Mouse (Mus musculus): ENCODE results near the gene 9230102O04Rik. TPM values are rescaled to one million over a fixed set of nuclear protein-coding genes. Genes with fewer than 3 reads are reported as not detected.

Gene 9230102O04Rik
- polyA plus RNA-seq, 1 experiment from 2014 or later: not detected

DNA sequence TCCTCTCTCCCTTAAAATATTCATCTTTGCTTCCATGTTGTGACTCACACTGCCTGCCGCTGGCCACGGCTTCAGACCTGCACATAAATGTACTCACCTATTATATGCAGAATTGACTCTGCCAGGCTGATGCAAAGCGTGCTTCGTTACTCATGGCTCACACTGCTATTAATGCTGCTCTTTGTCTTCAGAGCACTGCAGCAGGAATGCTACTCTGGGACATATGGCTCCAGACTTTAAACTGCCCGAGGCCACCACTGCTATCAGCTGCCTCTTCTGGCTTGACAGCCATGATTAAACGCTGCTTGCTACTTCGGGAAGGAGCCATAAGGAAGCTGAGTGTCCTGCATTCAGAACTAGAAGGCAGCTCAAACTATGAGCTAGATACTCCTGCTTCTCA is 54.1 kb downstream of the 9230102O04Rik start:
- 0 out of 2 replicates have a peak, but pooled peaks cover 3% of the 10 kb centered on the region for H3K4me1 ChIP-seq
- no peak overlapping the region for H3K4me3 ChIP-seq
- 54% methylated on average over 7 of the region's 7 CpGs for WGBS
- H3K36me3 ChIP-seq (replicated peaks): no peaks in the 10 kb centered on the region
- peak; percentile 29 for DNase-seq (ENCODE audit: low spot score)
- H3K9me3 ChIP-seq: no peaks in the 10 kb centered on the region
- H3K27me3 ChIP-seq (replicated peaks; ENCODE audit: low read depth, poor library complexity, severe bottlenecking): no peaks in the 10 kb centered on the region
- H3K27ac ChIP-seq (replicated peaks): no peak overlapping the region

DNA sequence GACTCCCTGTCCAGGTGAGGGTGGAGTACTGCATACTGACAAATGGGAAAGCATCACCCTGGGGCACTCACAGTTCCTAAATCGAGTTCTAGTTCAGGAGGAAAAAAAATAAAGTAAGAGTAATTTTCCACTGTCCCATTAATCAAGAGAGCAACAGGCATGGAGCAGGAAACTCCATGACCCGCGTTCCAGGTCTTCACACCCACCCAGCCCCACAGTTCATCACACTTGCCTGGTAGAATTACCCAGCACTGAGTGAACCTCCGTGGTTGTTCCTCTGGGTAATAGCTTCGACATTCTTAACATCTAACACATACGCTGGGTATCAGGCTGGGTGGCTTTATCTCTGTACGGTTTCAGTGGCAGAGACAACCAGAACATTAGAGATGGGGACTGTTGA is 55.6 kb downstream of the 9230102O04Rik start:
- H3K36me3 ChIP-seq (replicated peaks): no peaks in the 10 kb centered on the region
- WGBS: 83% methylated on average over 7 of the region's 7 CpGs
- no peaks in the 10 kb centered on the region for H3K9me3 ChIP-seq
- H3K27me3 ChIP-seq (replicated peaks; ENCODE audit: low read depth, poor library complexity, severe bottlenecking): no peaks in the 10 kb centered on the region
- no peak for DNase-seq (ENCODE audit: low spot score)
- no peak overlapping the region for H3K4me3 ChIP-seq
- 0 out of 2 replicates have a peak, but pooled peaks cover 3% of the 10 kb centered on the region for H3K4me1 ChIP-seq
- H3K27ac ChIP-seq (replicated peaks): no peak overlapping the region

Other genes with a start within 250 kb of the 9230102O04Rik start
- gene 4930412O13Rik, start 8.3 kb downstream of the 9230102O04Rik start, polyA plus RNA-seq (2016; fragmentation: Nextera tagmentation; extraction: Ambion mirVana): 2.3 TPM in 2 replicates
- gene Gata3, start 494 bp upstream of the 9230102O04Rik start, polyA plus RNA-seq (2016; fragmentation: Nextera tagmentation; extraction: Ambion mirVana): 24.5 and 29.1 TPM in 2 replicates
- gene Taf3, start 159.1 kb upstream of the 9230102O04Rik start, polyA plus RNA-seq (2016; fragmentation: Nextera tagmentation; extraction: Ambion mirVana): 16.1 and 17.3 TPM in 2 replicates
- 498 and 511 TPM in 2 replicates for gene Atp5c1, start 191.0 kb upstream of the 9230102O04Rik start, polyA plus RNA-seq (2016; fragmentation: Nextera tagmentation; extraction: Ambion mirVana)
- 35.5 and 37.7 TPM in 2 replicates for gene Kin, start 191.1 kb upstream of the 9230102O04Rik start, polyA plus RNA-seq (2016; fragmentation: Nextera tagmentation; extraction: Ambion mirVana)
- gene Itih2, start 241.9 kb upstream of the 9230102O04Rik start, polyA plus RNA-seq (2016; fragmentation: Nextera tagmentation; extraction: Ambion mirVana): 0.06 and 0.15 TPM in 2 replicates

Measured in embryonic facial prominence, embryonic 10.5 days (tissue).